Mouse (Mus musculus) mouse embryonic stem cell (cell line): ENCODE measurements around the gene Nrcam.

Source experiments
- in situ Hi-C, 2 experiments: fragments of 300-500 bp; cut with MboI; formaldehyde crosslinking; loops; 1 replicate in 1 of 2; 3 replicates in 1 of 2; pipeline ENCODE4 v1.14.3; 2019 to 2020; ENCODE audit warnings: low sequenced_read_pairs in 2 of 2, low pct_unique_long_range_greater_than_20kb in 1 of 2, mixed read lengths in 1 of 2; ENCODE audit not compliant: unreplicated experiment in 1 of 2

Gene Nrcam

DNA sequence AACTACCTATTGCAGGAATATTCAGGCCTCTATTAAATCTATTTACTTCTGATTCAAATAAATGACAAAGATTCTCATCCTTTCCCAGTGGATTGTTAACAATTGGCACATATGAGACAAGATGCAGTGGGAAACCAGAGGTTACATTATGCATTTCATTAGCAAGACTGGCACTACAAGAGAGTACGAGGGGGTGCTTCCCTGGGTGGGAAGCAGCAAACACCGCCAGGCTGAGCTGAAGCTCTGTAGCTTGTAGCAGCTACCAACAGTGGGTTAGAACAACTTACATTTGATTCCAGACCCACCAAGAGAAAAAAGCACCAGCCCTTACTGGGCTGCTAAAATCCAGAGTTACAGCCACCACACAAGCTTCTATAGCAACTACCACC is 151.3 kb downstream of the Nrcam start:
- in situ Hi-C loops, result no loop called here

DNA sequence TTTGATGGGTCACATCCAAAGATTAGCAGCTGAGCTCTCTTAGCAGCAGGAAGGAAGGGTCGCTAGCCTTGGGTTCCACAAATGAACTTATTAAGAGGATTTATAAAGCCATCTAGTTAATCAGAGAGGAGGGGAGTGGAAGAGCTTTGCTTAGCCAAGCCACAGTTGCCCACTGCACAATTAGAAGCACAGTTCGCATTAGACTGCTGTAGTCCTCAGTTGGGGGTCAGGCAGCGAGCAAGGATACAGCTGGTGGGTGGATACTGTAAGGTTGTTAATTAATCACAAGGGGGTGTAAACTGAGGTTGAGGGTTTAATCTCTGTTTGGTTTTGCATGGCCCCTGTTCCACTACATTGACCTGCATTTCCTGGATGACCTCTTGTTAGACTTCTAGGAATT is 152.7 kb downstream of the Nrcam start:
- in situ Hi-C loops, result no loop called here

DNA sequence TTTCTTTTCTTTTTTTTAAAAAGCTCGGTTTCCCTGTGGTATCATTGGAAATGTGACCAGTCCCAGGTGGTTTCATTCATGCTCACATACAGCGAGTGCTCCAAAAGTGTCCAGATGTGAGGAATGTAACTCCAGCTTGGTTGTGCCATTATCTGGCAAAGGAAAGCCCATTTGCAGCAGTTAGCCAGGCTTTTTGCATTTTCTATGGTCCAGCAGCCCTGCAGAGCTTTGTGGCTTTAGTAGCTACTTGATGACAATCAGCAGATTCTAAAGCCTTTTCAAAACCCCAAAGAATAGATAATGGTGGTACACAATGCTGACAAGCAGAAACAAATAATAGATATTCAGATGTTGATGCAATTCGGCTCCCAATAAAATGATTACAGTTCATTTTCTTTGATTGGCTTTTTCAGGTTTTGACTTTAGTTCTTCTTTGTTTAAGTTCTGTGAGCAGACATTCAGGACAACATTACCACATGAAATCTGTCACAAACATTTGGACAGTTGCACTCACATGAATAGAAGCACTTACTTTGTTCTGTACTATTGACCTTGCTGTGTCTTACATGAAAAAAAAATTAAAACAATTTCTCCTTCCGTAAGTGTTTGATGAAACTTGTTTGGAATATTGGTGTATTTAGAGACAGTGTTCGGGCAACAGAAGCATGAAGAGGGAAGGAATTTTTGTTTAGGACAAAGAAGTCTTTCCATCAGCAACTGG is 164.2 kb downstream of the Nrcam start:
- in situ Hi-C loops, result no loop called here

DNA sequence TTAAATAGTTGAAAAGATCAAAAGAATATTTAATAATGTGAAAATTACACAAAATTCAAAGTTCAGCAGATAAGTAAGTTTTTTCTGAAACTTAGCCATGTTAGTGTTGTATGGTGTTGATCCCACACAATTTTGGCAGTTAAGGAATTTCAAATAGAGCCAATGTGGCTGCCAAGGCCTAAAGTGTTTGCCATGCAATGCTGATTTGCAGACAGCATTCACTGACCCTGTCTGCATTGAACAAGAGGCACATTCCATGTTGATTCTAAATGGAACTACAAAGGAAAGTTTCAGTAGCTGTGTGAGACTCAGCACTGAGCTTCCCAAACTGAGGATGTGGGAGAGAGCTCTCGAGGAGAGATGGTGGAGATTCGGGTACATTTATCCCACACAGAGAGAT is 169.1 kb downstream of the Nrcam start:
- in situ Hi-C loops, result no loop called here

DNA sequence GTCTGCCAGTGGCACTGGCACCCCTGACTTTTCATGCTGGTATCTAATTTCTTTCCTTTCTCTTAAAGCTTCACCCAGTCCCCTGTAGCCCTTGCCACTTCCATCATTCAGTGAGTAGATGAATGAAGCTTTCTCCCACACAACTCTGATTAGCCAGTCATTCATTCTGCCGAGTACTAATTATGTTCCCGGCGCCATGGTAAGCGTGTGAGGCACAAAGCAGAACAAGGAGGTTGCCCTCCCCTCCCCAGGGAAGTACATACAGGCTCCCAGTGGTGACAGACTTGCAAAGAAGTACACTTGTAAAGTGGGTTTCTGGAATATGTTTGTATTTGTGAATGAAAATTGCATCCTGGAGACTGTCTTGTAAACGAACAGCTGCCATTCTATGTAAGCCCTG is 170.2 kb downstream of the Nrcam start:
- in situ Hi-C loops, result no loop called here

DNA sequence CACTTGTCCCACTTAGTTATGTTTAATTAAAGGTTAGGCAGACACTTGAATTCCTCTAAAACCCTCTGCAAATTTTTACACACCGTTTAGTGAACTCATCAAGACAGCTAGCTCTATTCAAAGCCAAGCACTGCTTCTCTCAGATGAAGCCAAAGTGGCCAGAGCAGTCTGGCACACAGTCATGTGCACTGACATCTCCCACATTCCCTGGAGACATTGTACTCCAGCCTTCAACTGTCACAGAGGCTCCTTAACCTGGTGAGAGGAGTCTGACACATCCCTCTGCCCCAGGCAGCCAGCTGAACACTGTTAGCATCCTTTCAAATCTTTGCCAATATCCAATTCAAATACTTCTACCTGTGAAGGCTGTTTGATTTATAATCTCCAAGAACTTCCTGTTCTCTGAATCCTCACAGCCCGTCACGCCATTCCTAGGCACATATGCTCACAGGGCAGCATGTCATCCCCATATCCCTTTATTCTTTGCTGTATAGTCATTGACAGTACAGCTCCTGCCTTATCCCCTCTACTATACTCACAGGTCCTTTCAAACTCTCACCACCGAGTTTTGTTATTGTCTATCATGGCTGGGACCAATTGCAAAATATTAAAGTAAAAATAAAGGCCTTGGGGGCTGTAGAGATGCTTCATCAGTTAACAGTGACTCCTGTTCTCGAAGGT is 173.3 kb downstream of the Nrcam start:
- in situ Hi-C loops, result no loop called here

DNA sequence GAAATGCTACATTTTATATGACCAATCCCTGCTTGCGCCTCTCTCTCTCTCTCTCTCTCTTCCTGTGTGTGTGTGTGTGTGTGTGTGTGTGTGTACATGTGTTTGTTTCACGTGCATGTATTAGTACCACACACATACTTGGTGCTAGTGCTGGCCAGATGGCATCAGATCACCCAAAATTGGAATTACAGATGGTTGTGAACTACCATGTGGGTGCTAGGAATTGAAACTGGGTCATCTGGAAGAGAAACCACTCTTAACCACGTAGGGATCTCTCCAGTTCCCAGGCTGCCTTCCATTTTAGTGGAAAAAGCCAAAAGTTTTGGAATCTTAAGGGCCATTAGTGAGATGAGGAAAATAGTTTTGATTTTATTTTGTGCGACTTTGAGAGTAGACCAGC is 175.1 kb downstream of the Nrcam start:
- in situ Hi-C loops, result no loop called here

DNA sequence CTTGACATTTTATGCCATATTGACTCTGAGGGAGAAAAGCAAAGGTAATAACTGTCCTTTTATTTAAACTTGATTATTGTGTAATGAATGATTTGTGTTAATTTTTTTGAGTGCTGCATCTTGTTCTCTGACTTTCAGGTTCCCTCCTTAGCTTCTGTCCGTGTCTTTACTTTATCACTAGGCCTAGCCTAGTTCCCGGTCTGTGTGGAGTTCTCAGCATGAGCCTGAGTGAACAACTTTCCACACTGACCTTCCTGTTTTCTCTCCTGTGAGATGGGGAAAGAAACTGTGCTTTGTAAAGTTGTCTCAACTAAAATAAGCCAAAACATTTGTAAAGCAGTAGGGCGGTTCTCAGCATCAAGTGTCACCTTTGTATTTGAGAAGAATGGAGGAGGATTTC is 179.9 kb downstream of the Nrcam start:
- in situ Hi-C loops, result no loop called here

DNA sequence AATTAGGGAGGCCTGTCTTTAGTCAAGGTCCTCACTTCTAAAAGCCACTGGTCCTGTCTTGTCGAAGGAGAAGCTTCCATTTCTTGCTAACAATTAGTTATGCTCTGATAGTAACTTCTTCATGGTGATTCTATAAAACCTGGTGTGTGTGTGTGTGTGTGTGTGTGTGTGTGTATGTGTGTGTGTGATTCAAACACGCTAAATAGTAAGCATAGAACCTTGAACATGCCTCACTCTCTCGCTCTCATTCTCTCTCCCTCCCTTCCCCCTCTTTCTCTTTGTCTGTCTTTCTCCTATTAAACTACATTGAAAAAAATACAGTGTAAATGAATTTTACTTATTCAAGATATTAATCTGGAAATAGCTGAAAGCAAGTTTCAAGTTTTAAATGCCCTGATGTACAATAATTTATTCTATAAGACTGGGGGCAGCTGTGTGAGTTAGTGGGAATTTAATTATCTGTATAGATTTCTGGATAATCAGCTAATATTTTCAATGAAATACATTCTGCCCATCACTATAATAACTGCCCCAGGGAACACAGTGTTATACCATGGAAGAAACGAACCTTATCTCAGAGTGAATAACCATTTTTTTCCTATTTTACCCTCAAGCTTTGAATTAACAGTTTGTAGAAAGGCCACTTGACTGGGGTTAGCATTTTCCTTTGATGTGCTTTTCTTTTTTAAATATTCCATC is 180.9 kb downstream of the Nrcam start:
- in situ Hi-C loops, result loop anchor here in 1 of 2 experiments (10.0 kb wide), 1 partner anchor 55 kb away; no protein-coding TSS in a partner anchor

DNA sequence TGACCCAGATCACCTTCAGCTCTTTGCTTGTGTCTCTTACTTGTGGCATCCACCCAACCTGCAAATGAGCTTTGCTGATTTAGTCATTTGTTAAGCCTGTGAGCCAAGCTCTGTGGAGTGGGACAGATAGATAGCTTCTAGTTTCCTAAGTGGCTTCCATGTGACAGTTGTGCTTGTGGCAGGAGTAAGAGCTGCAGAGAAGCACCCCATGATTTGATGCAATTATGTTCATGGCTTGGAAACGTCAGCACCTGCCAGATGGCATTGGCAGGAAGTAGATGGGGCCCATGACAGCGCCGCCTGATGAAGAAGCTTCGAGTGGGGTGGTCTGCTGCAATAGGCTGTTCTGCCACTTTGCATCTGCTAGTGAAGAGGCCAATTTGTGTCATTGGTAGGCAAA is 186.4 kb downstream of the Nrcam start:
- in situ Hi-C loops, result loop anchor here in 1 of 2 experiments (10.0 kb wide), 1 partner anchor 60 kb away; no protein-coding TSS in a partner anchor

DNA sequence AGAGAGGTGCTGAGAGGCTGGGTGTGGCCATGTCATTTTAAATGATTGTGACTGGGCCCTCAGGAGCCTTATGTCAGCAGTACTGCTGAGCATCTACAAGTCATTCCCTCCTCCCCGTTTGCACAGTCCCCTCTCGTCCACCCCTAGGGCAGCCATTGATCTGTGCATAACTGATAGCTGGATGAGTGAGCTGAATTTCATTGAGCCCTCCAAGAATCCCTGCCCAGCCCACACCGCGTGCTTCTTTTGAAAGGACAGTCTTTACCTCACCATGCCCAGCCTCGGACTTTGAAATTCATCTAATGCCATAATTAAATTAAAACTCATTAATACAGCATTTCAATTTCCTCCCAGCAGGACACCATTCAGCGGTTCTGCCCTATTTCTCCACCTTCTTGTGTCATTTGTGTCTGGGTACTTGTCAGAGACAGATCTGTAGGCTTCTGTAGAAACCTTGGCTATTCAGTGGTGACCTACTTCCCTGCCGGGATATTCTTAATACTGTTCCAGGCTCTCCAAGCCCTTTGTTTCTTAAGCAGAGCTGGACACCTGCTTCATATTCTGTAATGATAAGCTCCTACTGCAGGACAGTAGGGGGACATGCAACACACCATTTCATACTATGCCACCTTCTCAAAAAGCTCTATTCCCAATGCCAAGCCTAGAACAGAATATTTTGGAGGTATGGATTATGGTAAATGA is 190.9 kb downstream of the Nrcam start:
- in situ Hi-C loops, result loop anchor here in 1 of 2 experiments (10.0 kb wide), 1 partner anchor 65 kb away; no protein-coding TSS in a partner anchor

DNA sequence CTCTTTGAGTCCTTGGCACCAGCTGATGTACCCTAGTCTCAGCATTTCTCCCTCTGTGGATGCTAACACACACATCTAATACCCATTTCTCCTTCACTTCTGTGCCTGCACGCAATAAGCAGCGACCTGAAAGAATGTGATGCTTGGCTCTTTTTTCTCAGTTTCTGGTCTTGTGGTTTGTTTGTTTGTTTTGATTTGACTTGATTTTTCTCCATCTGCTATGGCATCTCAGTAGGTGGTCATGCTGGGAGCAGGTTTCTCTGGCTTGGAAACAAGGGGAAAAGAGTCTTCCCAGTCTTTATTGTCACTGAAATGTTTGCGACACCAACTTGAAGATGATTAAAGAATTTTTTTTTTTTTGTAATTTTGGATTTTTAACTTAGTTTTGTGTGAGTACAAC is 192.8 kb downstream of the Nrcam start:
- in situ Hi-C loops, result no loop called here

DNA sequence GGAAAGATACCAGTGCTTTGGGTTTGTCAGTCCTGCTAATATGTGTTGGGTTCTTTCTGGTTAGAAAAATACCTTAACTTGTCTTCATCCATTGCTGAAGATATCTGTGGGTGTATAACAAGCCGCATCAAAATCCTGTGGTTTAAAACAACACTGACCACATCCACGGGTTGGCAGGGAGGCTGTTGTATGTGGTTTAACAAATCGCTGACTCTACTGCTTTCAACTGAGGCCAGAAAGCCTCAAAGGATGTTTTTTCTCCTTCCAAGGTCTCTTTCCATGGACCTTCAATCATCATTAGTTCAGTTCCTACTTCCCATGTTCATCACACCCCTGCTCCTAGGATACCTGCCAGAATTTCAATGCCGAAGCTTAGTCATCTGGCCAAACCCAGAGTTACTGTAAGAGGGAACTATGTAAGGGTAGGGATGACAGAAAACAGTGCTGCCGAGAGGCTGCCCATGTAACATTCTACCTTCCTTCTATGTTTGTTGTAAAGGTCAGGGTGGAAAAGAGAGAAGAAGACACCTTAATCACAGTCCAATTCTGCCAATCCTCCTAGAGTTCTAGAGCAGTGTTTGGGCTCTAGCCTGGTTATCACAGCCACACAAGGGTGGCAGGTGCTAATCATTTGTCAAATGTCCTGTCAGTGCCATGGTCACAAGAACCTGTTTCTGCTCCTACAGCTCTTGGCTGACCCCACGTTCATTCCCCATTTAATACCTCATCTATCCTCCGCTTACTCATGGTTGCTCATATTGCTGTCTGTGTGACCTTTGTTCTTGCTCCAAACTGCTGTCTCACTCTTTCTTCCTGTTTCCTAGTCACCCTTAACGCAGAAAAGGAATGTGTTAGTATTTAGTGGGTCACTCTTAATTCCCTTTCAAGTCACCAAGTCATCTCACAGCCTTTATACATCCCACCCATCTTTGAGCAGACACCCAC is 196.2 kb downstream of the Nrcam start:
- in situ Hi-C loops, result no loop called here

DNA sequence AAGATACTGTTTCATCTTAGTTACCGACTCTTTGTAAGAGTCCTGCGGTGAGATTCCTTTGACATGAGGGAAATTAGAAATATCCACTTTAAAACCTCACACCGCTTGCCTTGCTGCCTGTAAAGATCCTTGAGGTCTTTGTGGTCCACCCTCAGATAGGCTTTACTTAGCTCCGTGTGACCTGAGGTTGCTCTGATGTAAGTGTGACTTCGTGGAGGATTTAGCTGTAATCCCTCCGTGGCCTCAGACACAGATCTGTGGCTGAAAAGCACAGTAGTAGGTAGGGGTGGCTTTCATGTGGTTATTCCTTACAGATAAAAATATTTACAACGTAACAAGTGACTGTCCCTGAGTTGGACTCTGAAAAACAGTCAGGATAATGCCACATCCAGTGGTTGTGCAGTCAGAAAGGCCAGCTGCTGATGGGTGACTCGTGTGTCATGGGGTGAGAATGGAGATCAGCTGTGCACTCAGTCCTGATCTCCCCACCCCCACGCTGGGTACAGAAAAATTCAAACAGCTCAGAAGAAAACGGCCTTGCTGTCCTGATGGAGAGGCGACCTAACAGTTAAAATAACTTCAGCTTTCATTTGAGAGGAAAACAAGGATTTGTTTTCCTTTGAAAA is 199.8 kb downstream of the Nrcam start:
- in situ Hi-C loops, result no loop called here

DNA sequence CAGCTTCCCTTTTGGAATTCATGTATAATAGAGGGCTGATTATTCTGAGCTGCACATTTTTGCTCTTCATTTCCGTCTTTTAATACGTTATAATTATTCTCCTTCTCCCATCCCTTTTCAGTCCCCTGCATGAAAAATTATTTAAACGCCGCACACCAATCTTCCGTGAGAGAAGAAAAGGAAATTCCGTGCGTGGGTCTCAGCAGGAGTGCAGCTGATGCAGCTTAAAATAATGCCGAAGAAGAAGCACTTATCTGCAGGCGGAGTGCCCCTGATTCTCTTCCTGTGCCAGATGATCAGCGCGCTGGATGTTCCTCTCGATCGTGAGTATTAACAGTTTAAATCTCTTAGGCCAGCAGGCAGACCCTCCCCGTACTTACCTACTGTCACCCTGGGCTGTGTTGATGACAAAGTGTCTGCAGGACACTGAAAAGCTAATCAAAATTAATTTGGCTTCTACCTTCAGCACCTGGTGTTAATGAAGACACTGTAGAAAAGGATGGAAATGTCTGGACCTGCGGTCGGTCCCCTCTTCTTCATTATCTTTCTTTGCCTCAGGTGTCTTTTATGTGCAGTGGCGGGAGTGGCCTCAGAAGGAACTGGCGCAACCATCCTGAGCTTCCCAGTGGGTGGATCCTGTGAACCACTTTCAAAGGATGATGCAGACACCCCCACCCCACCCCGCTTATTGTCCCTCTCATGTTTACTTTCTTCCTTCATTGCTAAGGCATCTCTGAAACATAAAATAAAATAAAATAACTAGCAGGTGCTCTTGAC is 203.8 kb downstream of the Nrcam start:
- in situ Hi-C loops, result no loop called here

DNA sequence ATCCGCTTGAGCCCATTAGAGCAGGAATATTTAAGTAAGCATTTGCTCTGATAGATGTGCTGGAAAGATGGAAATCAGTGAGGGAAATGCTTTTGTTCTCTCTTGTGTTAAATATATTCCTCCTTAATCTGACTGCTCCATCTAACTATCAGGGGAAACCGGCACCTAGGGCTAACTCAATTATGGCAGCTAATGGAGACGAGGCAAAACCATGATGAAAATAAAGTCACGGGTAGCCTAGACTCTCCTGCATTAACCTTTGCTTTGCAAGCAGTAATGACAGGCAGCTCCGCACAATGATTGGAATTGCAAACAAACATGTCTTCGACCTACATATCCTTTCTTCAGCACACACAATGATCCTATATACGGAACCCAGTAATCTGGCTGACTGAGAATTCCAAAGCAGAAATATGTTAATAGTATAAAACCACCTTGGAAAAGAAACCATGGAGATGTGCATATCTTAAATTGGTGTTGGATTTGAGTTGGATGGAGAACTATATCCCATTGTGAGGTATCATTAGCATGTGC is 205.5 kb downstream of the Nrcam start:
- in situ Hi-C loops, result no loop called here

DNA sequence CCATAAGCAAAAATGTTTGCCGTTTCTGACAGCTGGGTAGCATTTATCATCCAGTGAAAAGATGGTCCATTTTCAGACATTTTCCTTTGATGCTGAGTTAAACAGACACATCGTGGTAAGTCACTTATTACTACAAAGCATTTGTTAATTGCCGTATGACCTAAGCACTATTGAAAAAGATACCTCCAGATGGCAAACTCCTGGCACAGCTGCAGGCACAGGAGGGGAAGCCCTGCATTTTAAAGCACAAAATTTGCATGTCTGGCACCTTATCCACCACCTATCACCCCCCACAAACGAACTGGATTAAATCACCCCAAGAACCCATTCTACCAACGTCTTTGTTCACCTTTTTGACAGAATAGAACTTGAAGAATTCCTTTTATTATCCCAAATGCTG is 206.9 kb downstream of the Nrcam start:
- in situ Hi-C loops, result no loop called here
